Mouse (Mus musculus): ENCODE data around the gene Vamp2. TPM values are rescaled to one million over a fixed set of nuclear protein-coding genes. Genes with fewer than 3 reads are reported as not detected.

Vamp2 gene
- polyA plus RNA-seq, 1 experiment from 2014 or later, result 50.3 TPM

DNA sequence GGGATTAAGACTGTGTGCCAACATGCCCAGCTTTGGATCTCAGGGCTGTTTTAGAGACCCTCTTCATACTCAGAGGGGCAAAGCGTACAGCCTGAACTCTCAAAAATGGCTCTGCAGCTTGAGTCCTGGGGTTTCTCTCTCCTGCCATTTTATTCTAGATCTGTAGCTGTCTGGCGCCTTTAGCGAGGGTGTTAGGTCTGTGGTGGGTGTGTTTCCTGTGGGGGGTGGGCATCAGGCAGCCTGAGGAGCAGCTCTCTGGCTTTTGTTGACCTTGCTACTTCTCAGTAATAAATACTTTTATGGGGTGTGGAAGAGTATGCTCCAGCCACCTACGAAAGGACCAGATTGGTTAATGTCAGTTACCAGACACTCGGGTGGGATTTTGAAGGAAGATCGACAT is 10.2 kb upstream of the Vamp2 start:
- H3K9me3 ChIP-seq (ENCODE audit: control insufficient read depth), result no peaks in the 10 kb centered on the region
- no peaks in the 10 kb centered on the region for H3K36me3 ChIP-seq (ENCODE audit: control insufficient read depth, insufficient read depth)
- no peak overlapping the region for H3K9ac ChIP-seq (ENCODE audit: low read depth, low read length)
- H3K27me3 ChIP-seq (replicated peaks; ENCODE audit: control insufficient read depth, insufficient read depth, low read length), result no peaks in the 10 kb centered on the region
- 62% methylated on average over 6 of the region's 6 CpGs for WGBS
- H3K4me3 ChIP-seq (ENCODE audit: low read depth, low read length), result no peak overlapping the region
- H3K27ac ChIP-seq (ENCODE audit: low read depth, low read length), result no peak overlapping the region
- no peaks in the 10 kb centered on the region for H3K4me1 ChIP-seq (replicated peaks; ENCODE audit: control insufficient read depth, insufficient read depth, low read length)
- no peak overlapping the region for H3K4me2 ChIP-seq (replicated peaks; ENCODE audit: low read depth)
- no peak for TF ChIP-seq CTCF (IDR thresholded peaks at IDR 0.05; ENCODE audit: low read depth)
- no peak for ATAC-seq

GRCm38 (mm10) chr11:69078805-69079438 is 9.4 kb upstream of the Vamp2 start:
- ATAC-seq, result no peak
- H3K36me3 ChIP-seq (ENCODE audit: control insufficient read depth, insufficient read depth), result no peaks in the 10 kb centered on the region
- H3K9me3 ChIP-seq (ENCODE audit: control insufficient read depth), result no peaks in the 10 kb centered on the region
- no peak overlapping the region for H3K4me3 ChIP-seq (ENCODE audit: low read depth, low read length)
- no peaks in the 10 kb centered on the region for H3K27me3 ChIP-seq (replicated peaks; ENCODE audit: control insufficient read depth, insufficient read depth, low read length)
- no peak for TF ChIP-seq CTCF (IDR thresholded peaks at IDR 0.05; ENCODE audit: low read depth)
- no peak overlapping the region for H3K4me2 ChIP-seq (replicated peaks; ENCODE audit: low read depth)
- WGBS, result 72% methylated on average over 5 of the region's 5 CpGs
- no peak overlapping the region for H3K27ac ChIP-seq (ENCODE audit: low read depth, low read length)
- no peak overlapping the region for H3K9ac ChIP-seq (ENCODE audit: low read depth, low read length)
- H3K4me1 ChIP-seq (replicated peaks; ENCODE audit: control insufficient read depth, insufficient read depth, low read length), result no peaks in the 10 kb centered on the region

DNA sequence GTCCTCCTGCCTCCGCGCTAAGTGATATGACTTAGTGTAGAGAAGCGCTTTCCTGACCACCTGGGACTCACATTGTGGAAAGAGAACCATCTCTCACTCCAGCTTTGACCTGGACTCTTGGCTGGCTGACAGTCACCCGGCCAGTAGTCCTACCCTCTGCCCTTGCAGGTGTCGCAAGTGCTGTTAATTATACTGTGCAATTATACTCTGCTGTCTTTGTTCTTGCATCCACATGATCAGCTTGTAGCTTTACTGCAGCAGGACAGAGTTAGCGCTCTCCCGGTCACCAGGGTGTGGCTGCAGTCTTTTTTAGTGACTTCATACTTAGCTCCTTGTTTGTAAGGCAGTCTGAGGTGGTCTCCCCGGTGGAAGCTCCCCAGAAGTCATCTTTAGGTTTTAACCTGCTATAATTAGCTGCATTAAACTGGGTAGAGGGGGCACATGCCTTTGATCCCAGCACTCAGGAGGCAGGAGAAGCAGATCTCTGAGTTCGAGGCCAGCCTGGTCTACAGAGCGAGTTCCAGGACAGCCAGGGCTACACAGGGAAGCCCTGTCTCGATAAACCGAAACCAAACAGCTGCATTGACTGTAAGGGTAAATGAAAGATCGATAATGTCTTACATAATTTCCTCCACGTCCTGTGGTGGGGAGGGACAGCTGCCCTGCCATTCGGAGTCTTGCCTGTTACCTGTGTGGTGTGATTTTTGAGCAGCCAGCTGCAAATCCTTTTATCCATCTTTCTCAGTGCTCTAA is 8.0 kb upstream of the Vamp2 start:
- Histone ChIP-seq H3K27me3 (replicated peaks; ENCODE audit: control insufficient read depth, insufficient read depth, low read length) (no peaks in the 10 kb centered on the region), H3K27ac (ENCODE audit: low read depth, low read length) (peak overlapping the region; percentile 78), H3K4me3 (ENCODE audit: low read depth, low read length) (no peak overlapping the region), H3K36me3 (ENCODE audit: control insufficient read depth, insufficient read depth) (no peaks in the 10 kb centered on the region), H3K4me2 (replicated peaks; ENCODE audit: low read depth) (no peak overlapping the region; the same call in 1 of the 2 replicates), H3K9ac (ENCODE audit: low read depth, low read length) (no peak overlapping the region), H3K4me1 (replicated peaks; ENCODE audit: control insufficient read depth, insufficient read depth, low read length) (no peaks in the 10 kb centered on the region), H3K9me3 (ENCODE audit: control insufficient read depth) (no peaks in the 10 kb centered on the region)
- 63% methylated on average over 15 of the region's 15 CpGs for WGBS
- ATAC-seq, result peak; percentile 83
- no peak for TF ChIP-seq CTCF (IDR thresholded peaks at IDR 0.05; ENCODE audit: low read depth)

GRCm38 (mm10) chr11:69080855-69081222 is 7.5 kb upstream of the Vamp2 start:
- 89% methylated on average over 8 of the region's 8 CpGs for WGBS

DNA sequence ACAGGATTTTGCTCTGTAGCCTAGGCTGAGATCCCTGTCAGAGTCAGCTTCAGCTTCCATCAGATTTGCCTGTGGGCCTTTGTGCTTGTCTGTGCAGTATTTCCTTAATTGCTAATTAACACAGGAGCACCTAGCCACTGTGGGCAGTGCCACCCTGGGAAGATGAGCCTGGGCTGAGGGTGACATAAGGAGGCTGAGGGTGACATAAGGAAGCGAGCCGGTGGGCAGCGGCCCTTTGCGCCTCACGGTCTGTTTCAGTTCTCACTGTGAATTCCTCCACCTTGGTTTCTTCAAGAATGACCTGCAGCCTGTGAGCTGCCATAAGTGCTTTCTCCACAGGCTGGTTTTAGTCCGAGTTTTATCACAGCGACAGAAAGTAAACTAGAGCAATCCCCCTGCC is 6.7 kb upstream of the Vamp2 start:
- no peak overlapping the region for H3K9ac ChIP-seq (ENCODE audit: low read depth, low read length)
- TF ChIP-seq CTCF (IDR thresholded peaks at IDR 0.05; ENCODE audit: low read depth), result no peak
- ATAC-seq, result no peak
- no peaks in the 10 kb centered on the region for H3K27me3 ChIP-seq (replicated peaks; ENCODE audit: control insufficient read depth, insufficient read depth, low read length)
- H3K9me3 ChIP-seq (ENCODE audit: control insufficient read depth), result no peaks in the 10 kb centered on the region
- 70% methylated on average over 7 of the region's 7 CpGs for WGBS
- no peaks in the 10 kb centered on the region for H3K4me1 ChIP-seq (replicated peaks; ENCODE audit: control insufficient read depth, insufficient read depth, low read length)
- H3K27ac ChIP-seq (ENCODE audit: low read depth, low read length), result no peak overlapping the region
- H3K4me3 ChIP-seq (ENCODE audit: low read depth, low read length), result no peak overlapping the region
- no peak overlapping the region for H3K4me2 ChIP-seq (replicated peaks; ENCODE audit: low read depth)
- no peaks in the 10 kb centered on the region for H3K36me3 ChIP-seq (ENCODE audit: control insufficient read depth, insufficient read depth)

More at GRCm38 (mm10) chr11:69080855-69081222, 7.5 kb upstream of the Vamp2 start:
- H3K27me3 ChIP-seq (replicated peaks; ENCODE audit: control insufficient read depth, insufficient read depth, low read length), result no peaks in the 10 kb centered on the region
- H3K9me3 ChIP-seq (ENCODE audit: control insufficient read depth), result no peaks in the 10 kb centered on the region
- H3K4me2 ChIP-seq (replicated peaks; ENCODE audit: low read depth), result no peak overlapping the region
- H3K4me3 ChIP-seq (ENCODE audit: low read depth, low read length), result no peak overlapping the region
- no peak for TF ChIP-seq CTCF (IDR thresholded peaks at IDR 0.05; ENCODE audit: low read depth)
- H3K9ac ChIP-seq (ENCODE audit: low read depth, low read length), result no peak overlapping the region
- H3K27ac ChIP-seq (ENCODE audit: low read depth, low read length), result peak overlapping the region; percentile 78; the same call in 1 of the 2 replicates
- no peak for ATAC-seq
- no peaks in the 10 kb centered on the region for H3K36me3 ChIP-seq (ENCODE audit: control insufficient read depth, insufficient read depth)
- H3K4me1 ChIP-seq (replicated peaks; ENCODE audit: control insufficient read depth, insufficient read depth, low read length), result no peaks in the 10 kb centered on the region

DNA sequence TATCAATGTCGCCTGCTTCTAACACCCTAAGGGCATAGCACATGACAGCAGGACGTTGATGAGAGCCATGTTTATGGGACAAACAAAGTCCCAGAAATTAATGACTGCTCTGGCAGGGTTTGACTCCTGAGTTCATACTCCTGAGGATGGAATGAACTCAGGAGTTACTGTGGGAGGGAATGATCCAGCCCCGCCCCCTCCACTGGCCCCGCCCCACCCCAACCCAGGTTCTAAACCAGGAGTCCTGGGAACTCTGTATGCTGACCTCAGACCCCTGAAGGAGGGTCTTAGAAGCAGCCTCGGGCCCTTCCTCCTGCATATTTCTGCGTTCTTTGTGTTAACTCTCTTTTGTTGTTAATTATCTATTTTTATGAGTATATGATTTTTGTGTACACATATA is 2.7 kb upstream of the Vamp2 start:
- TF ChIP-seq CTCF (IDR thresholded peaks at IDR 0.05; ENCODE audit: low read depth), result no peak
- ATAC-seq, result no peak
- Histone ChIP-seq H3K4me2 (replicated peaks; ENCODE audit: low read depth) (no peak overlapping the region), H3K4me3 (ENCODE audit: low read depth, low read length) (no peak overlapping the region), H3K27ac (ENCODE audit: low read depth, low read length) (no peak overlapping the region), H3K9me3 (ENCODE audit: control insufficient read depth) (no peaks in the 10 kb centered on the region), H3K4me1 (replicated peaks; ENCODE audit: control insufficient read depth, insufficient read depth, low read length) (peaks cover 8% of the 10 kb centered on the region; the same call in 1 of the 2 replicates), H3K36me3 (ENCODE audit: control insufficient read depth, insufficient read depth) (peaks cover 12% of the 10 kb centered on the region; the same call in 1 of the 2 replicates), H3K9ac (ENCODE audit: low read depth, low read length) (no peak overlapping the region), H3K27me3 (replicated peaks; ENCODE audit: control insufficient read depth, insufficient read depth, low read length) (no peaks in the 10 kb centered on the region)
- WGBS, result 63% methylated on average over 6 of the region's 6 CpGs

All from intestine, postnatal 0 days (tissue).